Mouse (Mus musculus): Measurements from ENCODE around the gene Rab25.

The Rab25 gene

GRCm38 (mm10) chr3:88505081-88505480 is 43.0 kb downstream of the Rab25 start:
- DNase-seq (ENCODE audit: low read depth in 1 of 2, low spot score in 2 of 2) = no peak

- DNase-seq (ENCODE audit: low read depth in 1 of 2, low spot score in 2 of 2) = no peak
These were observed 44.0 kb downstream of the Rab25 start for GRCm38 (mm10) chr3:88503881-88504746.

GRCm38 (mm10) chr3:88503505-88503863 is 44.6 kb downstream of the Rab25 start:
- DNase-seq (ENCODE audit: low read depth in 1 of 2, low spot score in 2 of 2) = no peak

GRCm38 (mm10) chr3:88502641-88503504 is 45.2 kb downstream of the Rab25 start:
- peak in 1 of 2 experiments; percentile 44 for DNase-seq (ENCODE audit: low read depth in 1 of 2, low spot score in 2 of 2)

GRCm38 (mm10) chr3:88502031-88502571 is 46.0 kb downstream of the Rab25 start:
- no peak for DNase-seq (ENCODE audit: low read depth in 1 of 2, low spot score in 2 of 2)

GRCm38 (mm10) chr3:88501366-88502030 is 46.6 kb downstream of the Rab25 start:
- DNase-seq (ENCODE audit: low read depth in 1 of 2, low spot score in 2 of 2) = no peak

GRCm38 (mm10) chr3:88500655-88501365 is 47.3 kb downstream of the Rab25 start:
- DNase-seq (ENCODE audit: low read depth in 1 of 2, low spot score in 2 of 2) = no peak

- no peak for DNase-seq (ENCODE audit: low read depth in 1 of 2, low spot score in 2 of 2)
These were observed 48.0 kb downstream of the Rab25 start for GRCm38 (mm10) chr3:88500087-88500486.

GRCm38 (mm10) chr3:88499580-88499979 is 48.5 kb downstream of the Rab25 start:
- DNase-seq (ENCODE audit: low read depth in 1 of 2, low spot score in 2 of 2) = no peak

- no peak for DNase-seq (ENCODE audit: low read depth in 1 of 2, low spot score in 2 of 2)
These were observed 52.2 kb downstream of the Rab25 start for GRCm38 (mm10) chr3:88495741-88496415.

GRCm38 (mm10) chr3:88494836-88495628 is 53.1 kb downstream of the Rab25 start:
- DNase-seq (ENCODE audit: low read depth in 1 of 2, low spot score in 2 of 2) = no peak

GRCm38 (mm10) chr3:88493706-88494582 is 54.2 kb downstream of the Rab25 start:
- DNase-seq (ENCODE audit: low read depth in 1 of 2, low spot score in 2 of 2) = no peak

All from monocyte, adult 2 months (primary cell).